Mouse (Mus musculus) adrenal gland, postnatal 4 days (tissue): ENCODE results near the gene Golph3l. TPM values are rescaled to one million over a fixed set of nuclear protein-coding genes. Genes with fewer than 3 reads are reported as not detected.

ENCODE experiments used
- total RNA-seq, 2 experiments: library from RNA; stranded (reverse); gene quantifications; 2 replicates each; pipeline ENCODE4 v1.2.3; 2021

Gene Golph3l
- total RNA-seq, 2 experiments from 2014 or later = 45.6 to 46.4 TPM

Other genes with a start within 250 kb of the Golph3l start
- gene Setdb1, start 231.7 kb upstream of the Golph3l start, total RNA-seq = 10 to 100 TPM; 39.0 to 41.1 TPM
- gene 4930558C23Rik, start 186.1 kb upstream of the Golph3l start, total RNA-seq = not detected
- 10 to 100 TPM; 76.4 to 76.5 TPM for gene Arnt, start 154.5 kb upstream of the Golph3l start, total RNA-seq
- gene Ctsk, start 89.7 kb upstream of the Golph3l start, total RNA-seq = 10 to 100 TPM; 18.8 to 24.2 TPM
- 10 to 100 TPM; 24.5 to 30.2 TPM for gene Ctss, start 62.1 kb upstream of the Golph3l start, total RNA-seq
- gene Hormad1, start 29.3 kb upstream of the Golph3l start, total RNA-seq = not detected
- gene Ensa, start 36.1 kb downstream of the Golph3l start, total RNA-seq = 10 to 100 TPM; 79.6 to 82.2 TPM
- gene Mcl1, start 69.9 kb downstream of the Golph3l start, total RNA-seq = 100 to 1,000 TPM; 151 to 152 TPM
- gene Adamtsl4, start 99.0 kb downstream of the Golph3l start, total RNA-seq = 1 to 10 TPM; 7.5 to 8.1 TPM
- 100 to 1,000 TPM; 205 to 241 TPM for gene Ecm1, start 150.6 kb downstream of the Golph3l start, total RNA-seq
- 10 to 100 TPM; 48.2 to 51.7 TPM for gene Tars2, start 171.3 kb downstream of the Golph3l start, total RNA-seq
- gene Rprd2, start 229.9 kb downstream of the Golph3l start, total RNA-seq = 10 to 100 TPM; 56.5 to 64.1 TPM